Mouse (Mus musculus) midbrain, embryonic 11.5 days (tissue): ENCODE results near the gene Slc26a11. TPM values are rescaled to one million over a fixed set of nuclear protein-coding genes. Genes with fewer than 3 reads are reported as not detected.

Experiments
- ATAC-seq: fragments of 200-750 bp; cut with Nextera tagmentation; 2 replicates; pipeline ENCODE4 v1.8.0; 2017; ENCODE audit warnings: moderate TSS enrichment, moderate library complexity; ENCODE audit not compliant: low FRiP score
- DNase-seq: peaks from one replicate; pipeline ENCODE4 v3.0.0; 2015; ENCODE audit warnings: low spot score; ENCODE audit errors: missing footprints
- H3K27ac ChIP-seq: fragments of 300-500 bp; sonication (generic); 2 replicates; pipeline ENCODE4 v1.5.1; 2014; ENCODE audit warnings: low read depth, low read length
- H3K27me3 ChIP-seq: fragments of 300-500 bp; sonication (generic); 2 replicates; pipeline ENCODE4 v1.6.1; 2014; ENCODE audit warnings: mild to moderate bottlenecking, low read length, moderate library complexity, mixed read lengths; ENCODE audit not compliant: control insufficient read depth, insufficient read depth
- H3K36me3 ChIP-seq: fragments of 300-500 bp; sonication (generic); 2 replicates; pipeline ENCODE4 v1.6.1; 2014; ENCODE audit warnings: mild to moderate bottlenecking, low read length, moderate library complexity, mixed read lengths; ENCODE audit not compliant: control insufficient read depth, insufficient read depth
- H3K4me1 ChIP-seq: fragments of 300-500 bp; sonication (generic); 2 replicates; pipeline ENCODE4 v1.6.1; 2014; ENCODE audit warnings: low read length; ENCODE audit not compliant: control insufficient read depth, insufficient read depth
- H3K4me2 ChIP-seq: fragments of 300-500 bp; sonication (generic); 2 replicates; pipeline ENCODE4 v1.6.1; 2014; ENCODE audit warnings: mild to moderate bottlenecking, moderate library complexity
- H3K4me3 ChIP-seq: fragments of 300-500 bp; sonication (generic); 2 replicates; pipeline ENCODE4 v1.5.1; 2014; ENCODE audit warnings: low read depth, low read length
- H3K9ac ChIP-seq: fragments of 300-500 bp; sonication (generic); 2 replicates; pipeline ENCODE4 v1.6.1; 2014; ENCODE audit warnings: low read length
- H3K9me3 ChIP-seq: fragments of 300-500 bp; sonication (generic); 2 replicates; pipeline ENCODE4 v1.6.1; 2016; ENCODE audit warnings: low read length; ENCODE audit not compliant: control insufficient read depth
- WGBS: fragments of 180-500 bp; shearing (Covaris S2); extraction: QIAGEN DNeasy Blood & Tissue Kit; methylation state at CpG from one replicate; pipeline ENCODE4 v1.1.7; 2014; 5-methylcytosine and 5-hydroxymethylcytosine counted together
- polyA plus RNA-seq: library from polyadenylated mRNA; unstranded; fragments of >200 nt; fragmentation: Nextera tagmentation; extraction: Ambion mirVana; gene quantifications from 2 replicates; pipeline ENCODE4 v1.2.1, GENCODE M21; 2014

The Slc26a11 gene
- polyA plus RNA-seq = 4.1 and 5.1 TPM in 2 replicates

DNA sequence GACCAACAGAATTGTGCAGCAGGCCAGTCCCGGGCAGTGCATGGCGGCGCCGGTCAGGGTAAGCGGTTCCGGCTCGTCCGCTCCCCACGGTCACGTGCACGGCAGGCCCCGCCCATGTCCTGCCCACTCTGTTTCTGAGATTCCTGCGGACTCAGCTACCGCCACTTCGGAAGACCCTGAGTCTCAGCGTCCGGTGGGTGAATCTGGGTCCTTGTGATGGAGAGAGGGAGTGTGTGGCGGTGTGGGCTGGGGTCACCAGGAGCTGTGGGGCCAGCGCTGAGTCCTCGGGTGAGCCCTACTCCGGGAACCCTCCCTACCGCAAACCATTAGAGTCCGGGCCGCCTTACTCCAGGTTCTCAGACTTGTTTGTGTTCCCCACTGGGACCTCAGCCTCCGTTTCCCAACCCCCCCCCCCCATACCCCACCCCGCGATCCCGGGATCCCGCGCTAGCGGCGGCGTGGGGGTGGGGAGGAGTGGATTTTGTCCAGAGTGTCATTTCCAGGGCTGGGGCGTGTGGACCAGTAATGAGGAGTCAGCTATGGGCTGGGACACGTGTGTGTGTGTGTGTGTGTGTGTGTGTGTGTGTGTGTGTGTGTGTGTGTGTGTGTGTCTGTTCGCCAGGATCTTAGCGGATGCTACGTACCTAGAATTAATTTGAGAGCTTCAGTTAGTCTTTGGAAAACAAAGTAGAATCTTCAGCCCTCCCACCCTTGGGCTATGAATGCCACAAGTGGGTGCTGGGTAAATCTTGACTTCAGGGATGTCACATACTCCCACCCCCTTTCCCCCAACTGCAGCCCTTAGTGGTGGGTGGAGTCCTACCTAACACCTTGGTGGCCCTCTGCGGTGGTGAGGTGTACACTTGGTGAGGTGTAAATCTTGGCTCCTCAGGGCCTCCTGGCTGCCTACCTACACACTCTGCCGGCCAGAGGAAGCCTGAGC is at the start of gene Slc26a11, which contains the start of gene Sgsh:
Gene Slc26a11 (plus strand): TSS at position 115 of the 943 bp plus-strand sequence.
Gene Sgsh (minus strand): TSS at position 94 of the 943 bp plus-strand sequence.
- H3K4me1 ChIP-seq = peaks cover 12% of the 10 kb centered on the region
- DNase-seq (peak; percentile 98), ATAC-seq (peak; percentile 96)
- no peaks in the 10 kb centered on the region for H3K9me3 ChIP-seq
- no peak within 1 kb of the TSS; the same call in none of the 2 replicates for H3K27ac ChIP-seq
- peak within 1 kb of the TSS; percentile 66 for H3K4me3 ChIP-seq
- 1% methylated on average over 40 of the region's 40 CpGs for WGBS
- H3K36me3 ChIP-seq = no peaks in the 10 kb centered on the region
- peak within 1 kb of the TSS; percentile 92 for H3K4me2 ChIP-seq
- H3K27me3 ChIP-seq = no peaks in the 10 kb centered on the region
- H3K9ac ChIP-seq = peak within 1 kb of the TSS; percentile 72

DNA sequence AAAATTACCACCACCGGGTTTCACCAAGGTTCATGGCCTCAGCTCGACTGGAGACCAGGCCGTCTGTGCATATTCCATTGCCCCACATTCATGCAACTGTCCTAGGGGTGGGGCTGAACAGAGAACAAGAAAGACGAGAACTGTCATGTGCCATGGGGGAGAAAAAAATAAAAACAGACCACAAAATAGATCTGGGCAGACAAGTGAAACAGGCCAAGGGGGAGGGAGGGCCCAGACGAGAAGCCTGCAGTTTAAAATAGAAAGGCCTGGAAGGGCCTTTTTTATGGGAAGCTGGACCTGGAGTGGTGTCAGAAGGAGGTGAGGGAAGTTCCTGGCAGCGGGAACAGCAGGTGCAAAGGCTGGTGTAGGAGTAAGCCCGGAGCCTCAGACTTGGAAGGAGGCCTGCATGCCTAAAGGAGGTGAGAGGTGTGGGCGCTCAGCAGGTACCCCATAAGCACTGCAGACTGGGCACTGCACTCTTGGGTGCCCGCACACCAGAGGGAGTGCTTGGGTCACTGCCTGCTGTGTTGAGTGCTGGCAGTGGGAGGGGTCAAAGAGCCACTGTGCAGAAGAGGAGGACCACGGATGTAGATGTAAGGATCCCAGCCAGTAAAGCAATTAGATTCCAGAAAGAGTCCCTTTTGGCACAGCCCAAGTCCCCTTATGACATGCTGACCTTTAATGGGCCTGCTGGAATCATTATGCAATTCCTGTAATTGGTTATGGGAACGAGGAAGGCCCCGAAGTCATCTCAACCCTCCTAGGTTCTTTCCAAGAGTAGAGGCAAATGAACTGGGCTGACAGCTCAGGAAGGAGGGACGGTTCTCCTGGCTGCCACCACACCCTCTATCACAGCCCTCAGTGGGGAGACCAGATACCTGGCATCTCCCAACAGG is 48.3 kb upstream of the Slc26a11 start:
- no peak overlapping the region for H3K27ac ChIP-seq
- H3K9me3 ChIP-seq = no peaks in the 10 kb centered on the region
- WGBS = 70% methylated on average over 13 of the region's 13 CpGs

DNA sequence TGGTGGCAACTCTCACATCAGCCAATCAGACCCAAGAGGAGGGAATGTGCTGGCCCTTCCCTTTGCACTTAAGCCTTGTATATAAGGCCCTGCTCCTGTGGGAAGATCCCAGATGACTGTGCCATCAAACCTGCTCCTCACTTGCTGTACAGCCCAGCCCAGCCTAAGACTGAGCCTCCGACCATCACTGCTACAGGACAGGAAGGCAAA is 47.8 kb upstream of the Slc26a11 start, which contains the start of gene Card14:
Gene Card14 (plus strand): TSS at position 111 of the 210 bp plus-strand sequence.
- Histone ChIP-seq H3K9me3 (no peaks in the 10 kb centered on the region), H3K4me1 (no peaks in the 10 kb centered on the region), H3K9ac (no peak within 1 kb of the TSS), H3K36me3 (no peaks in the 10 kb centered on the region), H3K4me2 (no peak within 1 kb of the TSS), H3K27me3 (no peaks in the 10 kb centered on the region), H3K4me3 (no peak within 1 kb of the TSS), H3K27ac (no peak within 1 kb of the TSS)
- ATAC-seq (no peak), DNase-seq (no peak)
- 43% methylated on average over 1 of the region's 1 CpGs for WGBS

More for the DNA sequence above, 48.3 kb upstream of the Slc26a11 start:
- DNase-seq (no peak), ATAC-seq (no peak)
- Histone ChIP-seq H3K4me1 (no peaks in the 10 kb centered on the region), H3K9ac (no peak overlapping the region), H3K27me3 (no peaks in the 10 kb centered on the region), H3K4me3 (no peak overlapping the region), H3K4me2 (no peak overlapping the region), H3K36me3 (no peaks in the 10 kb centered on the region)

DNA sequence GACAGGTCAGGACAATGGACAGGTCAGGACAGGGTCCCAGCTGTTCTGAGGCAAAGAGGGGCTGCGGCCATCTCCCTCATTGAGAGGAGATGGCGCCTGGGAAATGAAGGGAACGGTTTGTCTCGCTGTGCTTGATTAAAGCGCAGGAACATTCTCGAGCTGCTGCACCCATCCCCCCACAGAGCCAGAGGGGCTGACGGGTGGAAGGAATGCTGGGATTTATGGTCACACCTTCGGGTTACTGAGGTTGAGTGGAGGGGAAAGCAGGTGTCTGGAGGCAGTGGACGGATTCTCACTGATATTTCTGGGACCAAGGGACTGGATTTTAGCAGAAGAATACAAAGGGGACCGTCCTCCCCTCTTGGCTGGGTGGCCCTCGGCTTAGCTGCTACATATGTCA is 47.4 kb upstream of the Slc26a11 start:
- H3K4me1 ChIP-seq = no peaks in the 10 kb centered on the region
- no peaks in the 10 kb centered on the region for H3K36me3 ChIP-seq
- H3K9me3 ChIP-seq = no peaks in the 10 kb centered on the region
- no peak overlapping the region for H3K4me3 ChIP-seq
- DNase-seq (no peak), ATAC-seq (no peak)
- WGBS = 42% methylated on average over 11 of the region's 11 CpGs
- H3K9ac ChIP-seq = no peak overlapping the region
- H3K27ac ChIP-seq = no peak overlapping the region
- no peak overlapping the region for H3K4me2 ChIP-seq
- no peaks in the 10 kb centered on the region for H3K27me3 ChIP-seq

DNA sequence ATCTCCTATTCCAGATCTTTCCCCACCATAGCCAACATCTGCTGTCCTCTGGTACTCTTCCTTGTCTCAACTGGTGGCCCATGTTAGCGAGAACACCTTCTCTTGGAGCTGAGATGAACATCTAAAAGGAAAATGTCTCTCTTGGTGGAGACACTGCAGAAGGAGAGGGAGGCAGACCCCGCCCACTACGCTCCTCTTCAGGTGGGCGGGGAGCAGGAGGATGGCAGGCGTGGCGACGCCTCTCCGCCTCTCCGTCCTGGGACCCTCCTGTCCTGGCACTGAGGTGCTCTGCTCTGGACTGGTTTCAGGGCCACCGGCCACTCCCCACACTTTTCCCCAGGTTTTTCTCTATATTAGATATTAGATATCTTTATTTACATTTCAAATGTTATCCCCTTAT is 44.7 kb upstream of the Slc26a11 start:
- H3K4me3 ChIP-seq = no peak overlapping the region

DNA sequence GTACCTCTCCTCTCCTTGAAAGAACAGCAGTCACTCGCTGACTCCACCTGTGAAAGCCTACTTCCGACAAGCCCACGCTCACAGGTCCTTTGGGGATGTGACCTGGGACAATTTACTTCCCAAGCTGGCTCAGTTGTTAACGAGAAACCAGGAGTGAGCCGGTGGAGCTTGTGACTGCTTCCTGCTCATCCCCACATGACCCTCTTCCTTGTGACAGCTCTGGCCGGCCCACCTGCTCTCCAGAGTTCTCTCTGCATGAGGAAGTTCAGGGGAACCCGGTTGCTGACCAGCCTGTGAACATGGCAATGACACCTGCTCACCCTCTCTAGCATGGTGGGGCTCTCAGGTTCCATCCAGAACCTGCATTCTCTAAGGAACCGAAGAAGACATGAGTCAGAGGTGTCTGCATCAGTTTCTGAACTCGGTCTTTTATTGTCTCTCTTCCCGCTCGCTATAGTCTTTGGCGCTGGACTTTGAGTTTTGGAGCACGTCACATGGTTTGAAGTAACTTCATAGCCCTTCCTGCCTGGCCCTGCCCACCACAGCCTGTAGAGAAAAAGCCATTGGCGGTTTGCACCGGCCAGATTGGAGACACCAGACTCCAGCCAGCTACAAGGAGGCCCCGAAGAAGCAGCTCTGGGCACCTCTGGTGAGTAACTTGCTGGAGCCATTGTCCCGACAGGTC is 41.0 kb upstream of the Slc26a11 start:
- Histone ChIP-seq H3K9ac (no peak overlapping the region), H3K27ac (no peak overlapping the region), H3K4me3 (no peak overlapping the region), H3K4me2 (no peak overlapping the region), H3K4me1 (no peaks in the 10 kb centered on the region), H3K27me3 (no peaks in the 10 kb centered on the region), H3K36me3 (no peaks in the 10 kb centered on the region), H3K9me3 (no peaks in the 10 kb centered on the region)
- DNase-seq (no peak), ATAC-seq (no peak)
- WGBS = 84% methylated on average over 17 of the region's 17 CpGs

More for the DNA sequence above, 44.7 kb upstream of the Slc26a11 start:
- 15% methylated on average over 10 of the region's 10 CpGs for whole genome bisulfite sequencing
- no peak overlapping the region for H3K27ac ChIP-seq
- no peaks in the 10 kb centered on the region for H3K4me1 ChIP-seq
- no peaks in the 10 kb centered on the region for H3K9me3 ChIP-seq
- H3K4me2 ChIP-seq = no peak overlapping the region
- no peaks in the 10 kb centered on the region for H3K36me3 ChIP-seq
- ATAC-seq (no peak), DNase-seq (peak; percentile 41)
- H3K9ac ChIP-seq = no peak overlapping the region
- no peaks in the 10 kb centered on the region for H3K27me3 ChIP-seq

DNA sequence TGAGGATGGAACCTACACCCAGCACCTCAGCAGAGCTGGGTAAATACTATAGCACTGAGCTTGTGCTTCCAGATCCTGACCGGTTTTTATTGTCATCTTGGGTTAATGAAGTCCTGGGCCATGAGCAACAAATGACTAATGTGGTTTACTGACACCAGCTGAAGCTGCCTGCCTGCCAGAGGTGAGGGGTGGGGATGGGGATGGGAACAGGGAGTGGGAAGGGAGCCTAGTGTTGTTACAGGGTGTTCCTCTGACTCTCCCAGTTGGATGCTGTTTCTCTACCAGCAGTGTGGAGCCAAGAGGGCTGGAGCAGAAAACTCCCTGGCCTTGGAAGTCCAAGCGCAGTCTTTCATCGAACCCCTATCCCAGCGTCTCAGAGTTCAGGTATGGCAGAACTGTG is 38.6 kb upstream of the Slc26a11 start:
- Histone ChIP-seq H3K4me2 (no peak overlapping the region), H3K27me3 (no peaks in the 10 kb centered on the region), H3K36me3 (no peaks in the 10 kb centered on the region), H3K9me3 (no peaks in the 10 kb centered on the region), H3K4me3 (no peak overlapping the region), H3K9ac (no peak overlapping the region), H3K4me1 (no peaks in the 10 kb centered on the region), H3K27ac (no peak overlapping the region)
- no peak for DNase-seq
- no peak for ATAC-seq
- 88% methylated on average over 4 of the region's 4 CpGs for WGBS

DNA sequence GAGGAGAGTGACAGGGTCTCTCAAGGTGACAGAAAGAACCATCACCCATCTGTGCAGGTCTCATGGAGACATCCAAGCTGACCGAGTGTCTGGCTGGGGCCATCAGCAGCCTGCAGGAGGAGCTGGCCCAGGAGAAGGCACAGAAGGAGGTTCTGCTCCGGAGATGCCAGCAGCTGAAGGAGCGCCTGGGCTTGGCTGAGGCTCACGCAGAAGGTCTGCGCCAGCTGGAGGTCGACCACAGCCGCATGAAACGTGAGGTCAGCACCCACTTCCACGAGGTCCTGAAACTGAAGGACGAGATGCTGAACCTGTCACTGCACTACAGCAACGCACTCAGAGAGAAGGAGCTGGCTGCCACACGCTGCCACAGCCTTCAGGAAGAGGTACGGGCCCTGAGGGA is 32.8 kb upstream of the Slc26a11 start:
- Histone ChIP-seq H3K4me3 (no peak overlapping the region), H3K27ac (no peak overlapping the region), H3K9me3 (peaks cover 3% of the 10 kb centered on the region; the same call in 1 of the 2 replicates), H3K27me3 (no peaks in the 10 kb centered on the region), H3K4me2 (no peak overlapping the region), H3K4me1 (no peaks in the 10 kb centered on the region), H3K36me3 (no peaks in the 10 kb centered on the region), H3K9ac (no peak overlapping the region)
- WGBS = 82% methylated on average over 13 of the region's 13 CpGs
- ATAC-seq = no peak
- DNase-seq = no peak
